Mouse (Mus musculus) lung, embryonic 14.5 days (tissue): ENCODE measurements at regions not wholly inside any gene's neighbourhood (a gene's known extent, or its start where the extent isn't known, plus 50 kb on each side); places are given as distances from the start of the nearest gene placed in this dataset.

ENCODE experiments used
- ATAC-seq: fragments of 200-750 bp; cut with Nextera tagmentation; 2 replicates; pipeline ENCODE4 v1.8.0; 2017; ENCODE audit warnings: mild to moderate bottlenecking, moderate TSS enrichment, moderate library complexity; ENCODE audit not compliant: insufficient read depth
- DNase-seq: peaks from one replicate; pipeline ENCODE4 v3.0.0-alpha.2; 2015
- H3K27ac ChIP-seq: fragments of 300-500 bp; sonication (generic); 2 replicates; pipeline ENCODE4 v1.5.1; 2014; ENCODE audit warnings: low read depth, mild to moderate bottlenecking, moderate library complexity
- H3K27me3 ChIP-seq: fragments of 300-500 bp; sonication (generic); 2 replicates; pipeline ENCODE4 v1.6.1; 2014; ENCODE audit warnings: low read length, control low read depth; ENCODE audit not compliant: insufficient read depth
- H3K36me3 ChIP-seq: fragments of 300-500 bp; sonication (generic); 2 replicates; pipeline ENCODE4 v1.6.1; 2014; ENCODE audit warnings: control low read depth; ENCODE audit not compliant: insufficient read depth
- H3K4me1 ChIP-seq: fragments of 300-500 bp; sonication (generic); 2 replicates; pipeline ENCODE4 v1.6.1; 2014; ENCODE audit warnings: antibody characterized with exemption, control low read depth; ENCODE audit not compliant: insufficient read depth
- H3K4me2 ChIP-seq: fragments of 300-500 bp; sonication (generic); 2 replicates; pipeline ENCODE4 v1.6.1; 2014; ENCODE audit warnings: mild to moderate bottlenecking
- H3K4me3 ChIP-seq: fragments of 300-500 bp; sonication (generic); 2 replicates; pipeline ENCODE4 v1.5.1; 2014; ENCODE audit warnings: low read depth, low read length
- H3K9ac ChIP-seq: fragments of 300-500 bp; sonication (generic); 2 replicates; pipeline ENCODE4 v1.6.1; 2014
- H3K9me3 ChIP-seq: fragments of 300-500 bp; sonication (generic); 2 replicates; pipeline ENCODE4 v1.6.1; 2016; ENCODE audit warnings: low read depth, low read length, control low read depth
- CTCF ChIP-seq: IDR thresholded peaks from 2 replicates; pipeline ENCODE4 v1.5.1; 2016; ENCODE audit warnings: antibody characterized with exemption, low read depth
- WGBS: fragments of 180-500 bp; shearing (Covaris S2); extraction: QIAGEN DNeasy Blood & Tissue Kit; methylation state at CpG from one replicate; pipeline ENCODE4 v1.1.7; 2014; 5-methylcytosine and 5-hydroxymethylcytosine counted together

- H3K36me3 ChIP-seq: no peaks in the 10 kb centered on the region
- H3K4me1 ChIP-seq: no peaks in the 10 kb centered on the region
- H3K9me3 ChIP-seq: no peaks in the 10 kb centered on the region
- H3K27ac ChIP-seq: no peak overlapping the region
- H3K4me3 ChIP-seq: no peak overlapping the region
- DNase-seq (peak; percentile 33), ATAC-seq (0 out of 2 replicates have a peak, but pooled peaks have one; percentile 24)
- no peak overlapping the region for H3K9ac ChIP-seq
- WGBS: 60% methylated on average over 2 of the region's 2 CpGs
- H3K27me3 ChIP-seq: no peaks in the 10 kb centered on the region
- no peak overlapping the region for H3K4me2 ChIP-seq
- no peak for TF ChIP-seq CTCF
Observed at GRCm38 (mm10) chr19:33022839-33023428, 265.6 kb downstream of the Pten start.

- peak; percentile 37 for DNase-seq
Observed at GRCm38 (mm10) chr19:33029688-33030444, 272.6 kb downstream of the Pten start.

GRCm38 (mm10) chr19:33040512-33040911 is 283.2 kb downstream of the Pten start:
- H3K36me3 ChIP-seq: no peaks in the 10 kb centered on the region
- no peak overlapping the region for H3K9ac ChIP-seq
- ATAC-seq (no peak), DNase-seq (no peak)
- no peaks in the 10 kb centered on the region for H3K9me3 ChIP-seq
- H3K4me1 ChIP-seq: peaks cover 4% of the 10 kb centered on the region; the same call in 1 of the 2 replicates
- WGBS: 58% methylated on average over 5 of the region's 5 CpGs
- TF ChIP-seq CTCF: no peak
- no peak overlapping the region for H3K27ac ChIP-seq
- H3K27me3 ChIP-seq: no peaks in the 10 kb centered on the region
- H3K4me2 ChIP-seq: no peak overlapping the region
- no peak overlapping the region for H3K4me3 ChIP-seq

More at GRCm38 (mm10) chr19:33029688-33030444, 272.6 kb downstream of the Pten start:
- Histone ChIP-seq H3K27ac (no peak overlapping the region; the same call in 1 of the 2 replicates), H3K36me3 (no peaks in the 10 kb centered on the region), H3K9me3 (no peaks in the 10 kb centered on the region), H3K27me3 (no peaks in the 10 kb centered on the region), H3K4me2 (no peak overlapping the region), H3K4me3 (no peak overlapping the region), H3K4me1 (peaks cover 4% of the 10 kb centered on the region; the same call in 1 of the 2 replicates), H3K9ac (no peak overlapping the region)
- WGBS: 48% methylated on average over 5 of the region's 5 CpGs
- ATAC-seq: no peak; the same call in 1 of the 2 replicates
- no peak for TF ChIP-seq CTCF

- Histone ChIP-seq H3K36me3 (no peaks in the 10 kb centered on the region), H3K9me3 (no peaks in the 10 kb centered on the region), H3K27ac (no peak overlapping the region), H3K9ac (no peak overlapping the region), H3K4me2 (no peak overlapping the region), H3K27me3 (no peaks in the 10 kb centered on the region), H3K4me1 (peaks cover 4% of the 10 kb centered on the region; the same call in 1 of the 2 replicates), H3K4me3 (no peak overlapping the region)
- DNase-seq (no peak), ATAC-seq (no peak)
- TF ChIP-seq CTCF: no peak
- 68% methylated on average over 6 of the region's 6 CpGs for WGBS
Observed at GRCm38 (mm10) chr19:33040991-33041390, 283.7 kb downstream of the Pten start.

GRCm38 (mm10) chr19:33042760-33043159 is 285.5 kb downstream of the Pten start:
- H3K4me1 ChIP-seq: no peaks in the 10 kb centered on the region
- H3K9me3 ChIP-seq: no peaks in the 10 kb centered on the region
- no peaks in the 10 kb centered on the region for H3K27me3 ChIP-seq
- 76% methylated on average over 2 of the region's 2 CpGs for WGBS
- H3K27ac ChIP-seq: no peak overlapping the region
- H3K36me3 ChIP-seq: no peaks in the 10 kb centered on the region
- H3K4me3 ChIP-seq: no peak overlapping the region
- no peak for TF ChIP-seq CTCF
- ATAC-seq (no peak), DNase-seq (no peak)
- H3K9ac ChIP-seq: no peak overlapping the region
- no peak overlapping the region for H3K4me2 ChIP-seq

GRCm38 (mm10) chr19:33043696-33044095 is 286.4 kb downstream of the Pten start:
- WGBS: 77% methylated on average over 3 of the region's 3 CpGs

GRCm38 (mm10) chr19:33048754-33049442 is 291.6 kb downstream of the Pten start:
- Histone ChIP-seq H3K4me1 (no peaks in the 10 kb centered on the region), H3K4me2 (no peak overlapping the region), H3K4me3 (no peak overlapping the region), H3K9ac (no peak overlapping the region), H3K27me3 (no peaks in the 10 kb centered on the region), H3K9me3 (no peaks in the 10 kb centered on the region), H3K36me3 (no peaks in the 10 kb centered on the region), H3K27ac (no peak overlapping the region)
- DNase-seq (no peak), ATAC-seq (no peak)
- TF ChIP-seq CTCF: no peak
- 83% methylated on average over 9 of the region's 9 CpGs for WGBS

More at GRCm38 (mm10) chr19:33043696-33044095, 286.4 kb downstream of the Pten start:
- H3K27me3 ChIP-seq: no peaks in the 10 kb centered on the region
- no peak overlapping the region for H3K27ac ChIP-seq
- DNase-seq (no peak), ATAC-seq (no peak)
- TF ChIP-seq CTCF: no peak
- no peak overlapping the region for H3K4me3 ChIP-seq
- H3K9ac ChIP-seq: no peak overlapping the region
- no peaks in the 10 kb centered on the region for H3K36me3 ChIP-seq
- H3K4me2 ChIP-seq: no peak overlapping the region
- no peaks in the 10 kb centered on the region for H3K4me1 ChIP-seq
- H3K9me3 ChIP-seq: no peaks in the 10 kb centered on the region
